Mouse (Mus musculus) right cerebral cortex, postnatal 36 days (tissue): Measurements from ENCODE around the gene Antxrl.

Source experiments
- DNase-seq, 2 experiments: peaks; one replicate each; pipeline ENCODE4 v3.0.0; 2022; ENCODE audit warnings: low spot score in 2 of 2, mixed read lengths in 1 of 2

The Antxrl gene

DNA sequence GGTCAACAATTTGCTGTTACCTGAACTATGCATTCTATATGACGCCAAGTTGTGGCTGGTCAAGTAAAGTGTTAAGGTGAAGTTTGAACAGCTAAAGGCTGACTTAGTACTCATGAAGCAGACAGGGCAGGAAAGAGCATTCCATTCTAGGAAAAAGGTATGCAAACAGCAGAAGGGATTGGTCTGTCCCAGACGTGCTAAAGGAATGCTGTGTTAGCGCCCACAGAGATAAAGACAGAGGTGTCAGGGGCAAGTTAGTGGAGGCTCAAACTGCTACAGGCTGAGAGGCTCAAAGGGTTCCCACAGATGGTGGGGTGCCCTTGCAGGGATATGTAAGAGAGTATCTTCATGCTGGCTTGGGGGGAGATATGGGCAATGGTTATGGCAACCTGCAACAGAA lies 51.3 kb downstream of the Antxrl start:
- no peak for DNase-seq

DNA sequence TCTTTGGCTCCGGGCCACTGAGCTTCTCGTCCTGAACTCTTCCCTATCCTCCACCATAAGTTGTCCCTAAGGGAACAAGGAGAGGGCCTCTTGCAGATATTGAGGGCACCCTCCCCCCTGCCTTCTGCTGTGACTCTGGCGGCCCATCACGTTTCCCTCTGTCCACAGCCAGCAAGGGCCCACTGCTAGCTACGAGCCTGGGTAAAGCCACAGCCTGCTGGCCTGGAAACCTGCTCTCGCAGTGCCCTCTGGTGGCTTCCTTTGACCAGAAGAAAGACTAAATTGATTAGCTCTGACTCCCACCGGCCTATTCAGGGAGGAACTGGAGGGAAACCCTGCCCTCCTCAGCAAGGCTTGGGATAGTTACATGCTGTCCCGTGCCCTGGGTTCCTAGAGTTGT lies 52.4 kb downstream of the Antxrl start:
- peak in 1 of 2 experiments; percentile 7 for DNase-seq

DNA sequence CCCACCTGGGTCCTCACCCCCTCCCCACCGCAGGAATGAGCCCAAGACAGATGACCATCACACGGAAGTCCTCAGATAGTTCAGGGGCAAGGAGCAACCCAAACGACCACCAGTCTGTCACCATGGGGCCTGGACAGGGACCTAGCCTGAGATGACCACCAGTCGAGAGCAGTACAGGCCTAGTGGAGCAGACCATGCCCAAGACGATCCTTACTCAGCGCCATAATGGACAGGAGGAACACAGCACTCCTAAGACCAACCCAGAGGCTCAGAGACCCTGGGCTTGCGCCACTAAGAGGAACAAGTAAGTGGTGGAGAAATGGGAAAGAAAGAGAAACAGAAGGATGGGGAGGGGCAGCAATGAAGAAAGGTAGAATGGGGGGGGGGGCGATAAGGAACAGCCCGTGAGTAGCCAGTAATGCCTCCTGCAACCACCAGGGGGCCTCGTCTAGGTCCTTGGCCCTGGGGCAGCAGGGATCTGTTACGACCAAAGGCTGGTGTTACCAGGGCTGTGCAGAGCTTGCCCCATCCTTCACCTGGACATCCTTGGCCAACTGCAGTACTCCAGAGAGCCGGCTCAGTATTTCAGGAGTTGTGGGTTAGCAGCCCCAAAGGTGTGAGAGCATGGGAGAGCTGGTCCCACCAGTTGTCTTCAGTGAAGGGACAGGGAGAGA lies 54.0 kb downstream of the Antxrl start:
- DNase-seq = no peak

DNA sequence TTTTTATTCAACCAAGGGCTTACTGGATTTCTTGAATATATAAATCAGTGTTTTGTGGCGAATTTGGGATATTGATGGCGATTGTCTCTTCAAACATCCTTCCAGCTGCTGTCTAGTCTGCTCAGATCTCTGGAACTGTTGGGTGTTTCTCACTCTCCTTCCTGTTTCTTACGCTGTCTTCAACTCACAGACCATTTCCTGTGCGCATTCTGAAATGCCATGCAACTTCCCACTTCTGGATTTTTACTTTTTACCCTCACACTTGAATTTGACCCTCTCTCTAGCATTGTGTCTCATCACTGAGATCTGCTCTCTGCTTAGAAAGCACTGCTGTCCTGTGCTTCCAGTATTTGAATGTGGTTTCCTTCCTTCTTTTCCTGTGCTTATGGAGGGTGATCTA lies 55.1 kb downstream of the Antxrl start:
- DNase-seq = no peak

DNA sequence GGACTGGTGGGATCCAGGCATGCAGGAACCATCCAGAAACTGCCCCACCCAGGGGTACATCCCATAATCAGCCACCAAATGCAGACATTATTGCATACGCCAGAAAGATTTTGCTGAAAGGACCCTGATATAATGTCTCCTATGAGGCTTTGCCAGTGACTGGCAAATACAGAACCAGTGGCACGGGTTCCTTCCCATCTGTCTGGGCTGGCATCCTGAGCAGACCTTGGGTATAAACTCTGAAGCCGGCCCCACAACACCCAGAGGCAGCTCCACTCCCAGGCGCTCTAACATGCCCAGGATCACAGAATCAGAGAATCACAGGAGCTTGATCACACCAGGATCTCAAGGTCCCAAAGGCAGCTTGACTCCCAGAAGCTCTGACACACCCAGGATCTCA lies 61.8 kb downstream of the Antxrl start:
- no peak for DNase-seq

DNA sequence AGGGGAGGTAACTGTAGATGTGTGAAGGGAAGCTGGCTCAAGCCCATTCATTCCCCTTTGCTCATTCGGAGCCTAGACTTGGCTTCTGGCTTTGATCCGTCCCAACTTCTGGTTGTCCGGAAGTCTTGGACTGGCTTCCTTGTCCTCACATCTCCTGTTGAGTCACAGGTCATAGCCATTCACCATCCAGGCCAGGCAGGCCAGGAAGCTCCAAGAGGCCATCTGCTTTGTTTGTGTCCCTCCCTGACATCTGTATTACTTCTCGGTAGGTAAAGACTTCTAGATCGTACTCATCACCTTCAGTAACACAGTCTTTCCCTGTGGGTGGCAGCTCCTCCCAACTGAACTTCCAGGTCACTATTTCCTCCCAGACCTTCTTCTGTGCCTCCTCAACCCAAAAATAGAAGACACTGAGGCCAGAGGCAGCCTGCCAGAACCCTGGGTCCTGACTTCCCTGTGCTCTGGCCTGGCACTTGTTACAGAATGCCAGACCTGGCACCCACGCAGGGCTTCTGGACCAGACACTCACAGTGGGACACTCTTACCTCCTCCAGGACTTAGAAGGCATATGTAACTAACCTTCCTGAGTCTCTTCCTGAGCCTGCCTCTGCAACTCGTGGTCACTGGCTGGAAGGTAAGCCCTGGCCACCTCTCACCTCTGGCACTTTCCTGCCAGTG lies 66.7 kb downstream of the Antxrl start:
- DNase-seq = no peak

DNA sequence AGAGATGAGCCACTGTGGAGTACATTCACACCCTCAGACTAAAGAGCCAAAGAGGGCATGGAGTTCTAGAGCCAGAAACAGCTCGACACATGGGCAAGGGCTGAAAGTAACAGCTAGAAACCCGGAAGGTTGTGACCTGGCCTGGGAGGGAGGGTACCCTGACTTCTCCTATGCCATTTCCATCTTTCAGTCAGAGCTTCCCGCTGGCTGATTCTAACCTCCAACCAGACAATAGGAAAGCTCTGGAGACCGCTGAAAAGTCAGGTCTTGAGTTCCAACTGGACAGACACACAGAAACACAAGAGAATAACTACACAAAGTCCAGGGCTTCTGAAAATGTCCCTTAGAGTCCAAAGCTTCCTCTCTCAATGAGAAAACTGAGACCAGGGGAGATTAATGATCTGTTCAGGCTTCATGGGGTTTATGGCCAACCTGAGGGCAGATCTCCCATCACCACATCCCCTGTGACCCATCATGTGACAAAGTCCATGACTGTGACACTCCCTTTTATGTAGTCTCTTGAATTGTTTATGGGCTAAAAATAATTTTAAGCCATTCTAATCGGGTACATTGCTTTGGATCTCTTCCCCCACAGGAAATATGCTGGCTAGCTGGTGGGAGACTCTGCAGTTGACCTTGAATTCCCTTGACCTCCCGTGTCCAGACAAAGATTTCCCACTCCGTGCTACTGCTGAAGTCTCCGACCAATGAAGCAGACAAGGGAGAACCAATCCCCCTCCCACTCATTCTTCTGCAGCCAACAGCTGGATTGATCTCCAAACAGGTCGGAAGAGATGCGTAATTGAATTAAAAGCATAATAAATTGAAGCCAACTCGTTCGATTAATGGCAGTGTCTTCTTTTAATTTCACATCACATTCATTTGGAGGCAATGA lies 67.8 kb downstream of the Antxrl start:
- DNase-seq = no peak

DNA sequence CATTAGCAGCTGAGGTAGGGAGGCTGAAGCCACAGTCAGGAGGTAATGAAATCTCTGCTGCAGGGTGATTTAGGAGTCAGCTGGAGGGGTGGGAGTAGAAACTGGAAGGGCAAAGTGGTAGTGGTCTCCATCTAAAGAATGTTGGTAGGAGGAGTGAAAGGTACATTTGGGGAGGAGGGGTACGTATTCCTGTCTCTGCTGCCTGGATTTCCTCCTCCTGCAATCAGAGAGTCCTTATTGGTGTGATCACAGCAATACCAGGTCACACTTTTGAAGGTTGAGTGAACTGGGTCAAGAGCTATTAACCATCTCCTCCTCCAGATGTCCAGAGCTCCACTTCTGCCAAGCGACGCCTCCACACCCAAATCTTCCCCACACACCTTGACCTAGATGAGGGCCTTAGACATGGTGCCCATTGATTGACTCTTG lies 68.4 kb downstream of the Antxrl start:
- DNase-seq = no peak

DNA sequence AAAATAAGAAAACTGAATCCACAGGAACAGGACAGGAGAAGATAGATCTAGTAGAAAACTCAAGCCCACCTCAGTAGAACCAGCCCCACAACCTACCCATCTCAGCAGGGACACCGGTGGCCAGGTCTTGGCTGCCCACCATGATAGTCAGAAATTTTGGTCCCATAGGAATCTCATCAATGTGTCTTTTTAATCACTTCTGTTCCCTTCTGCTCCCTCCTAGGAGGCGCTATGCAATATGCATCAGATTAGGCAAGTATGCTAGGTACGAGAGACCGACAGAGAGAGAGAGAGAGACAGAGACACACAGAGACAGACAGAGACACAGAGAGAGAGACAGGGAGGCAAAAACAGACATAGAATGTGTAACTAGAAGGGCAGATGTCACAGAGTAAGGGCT lies 69.2 kb downstream of the Antxrl start:
- no peak for DNase-seq
